Mouse (Mus musculus): Measurements from ENCODE around the gene Mreg. TPM values are rescaled to one million over a fixed set of nuclear protein-coding genes. Genes with fewer than 3 reads are reported as not detected.

Gene Mreg
- polyA plus RNA-seq, 1 experiment from 2014 or later: 1.8 TPM

- no peak for TF ChIP-seq CTCF (IDR thresholded peaks at IDR 0.05; ENCODE audit: low read depth)
- H3K9me3 ChIP-seq (ENCODE audit: low read depth, low read length): no peaks in the 10 kb centered on the region
- WGBS: 48% methylated on average over 6 of the region's 6 CpGs
- no peak overlapping the region for H3K9ac ChIP-seq
- no peak overlapping the region for H3K27ac ChIP-seq (ENCODE audit: low read depth)
- H3K4me2 ChIP-seq: no peak overlapping the region
- H3K4me3 ChIP-seq (ENCODE audit: low read depth, low read length): no peak overlapping the region
- no peaks in the 10 kb centered on the region for H3K36me3 ChIP-seq (ENCODE audit: insufficient read depth)
- DNase-seq (no peak), ATAC-seq (ENCODE audit: insufficient read depth) (no peak)
- no peaks in the 10 kb centered on the region for H3K4me1 ChIP-seq (ENCODE audit: insufficient read depth)
- H3K27me3 ChIP-seq (ENCODE audit: insufficient read depth, low read length): no peaks in the 10 kb centered on the region
Observed at GRCm38 (mm10) chr1:72176239-72176638, 35.9 kb downstream of the Mreg start.

DNA sequence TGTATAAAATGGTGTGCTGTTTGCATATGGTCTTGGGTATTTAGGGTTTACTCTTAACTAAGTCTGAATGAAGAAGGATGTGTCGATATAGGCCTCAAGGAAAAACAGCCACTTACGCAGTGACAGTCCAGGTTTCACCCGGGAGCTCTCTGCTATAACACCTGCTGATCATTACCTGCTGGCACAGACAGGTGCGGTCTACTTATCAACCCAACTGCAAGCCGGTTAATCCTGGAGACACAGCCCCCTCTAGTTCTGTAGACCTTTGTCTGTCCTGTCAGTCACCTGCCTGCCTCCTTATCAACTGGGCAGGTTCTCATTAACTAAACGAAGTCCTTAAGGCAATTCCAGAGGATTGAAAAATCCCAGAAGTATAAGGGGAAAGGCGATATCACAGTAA, 37.9 kb downstream of the Mreg start:
- no peak overlapping the region for H3K27ac ChIP-seq (ENCODE audit: low read depth)
- H3K9ac ChIP-seq: no peak overlapping the region
- WGBS: 63% methylated on average over 7 of the region's 7 CpGs
- ATAC-seq (ENCODE audit: insufficient read depth) (no peak), DNase-seq (no peak)
- no peak overlapping the region for H3K4me3 ChIP-seq (ENCODE audit: low read depth, low read length)
- no peaks in the 10 kb centered on the region for H3K4me1 ChIP-seq (ENCODE audit: insufficient read depth)
- no peaks in the 10 kb centered on the region for H3K9me3 ChIP-seq (ENCODE audit: low read depth, low read length)
- no peaks in the 10 kb centered on the region for H3K27me3 ChIP-seq (ENCODE audit: insufficient read depth, low read length)
- TF ChIP-seq CTCF (IDR thresholded peaks at IDR 0.05; ENCODE audit: low read depth): no peak
- H3K4me2 ChIP-seq: no peak overlapping the region
- no peaks in the 10 kb centered on the region for H3K36me3 ChIP-seq (ENCODE audit: insufficient read depth)

GRCm38 (mm10) chr1:72173402-72174051, 38.6 kb downstream of the Mreg start:
- Histone ChIP-seq H3K27me3 (ENCODE audit: insufficient read depth, low read length) (no peaks in the 10 kb centered on the region), H3K4me1 (ENCODE audit: insufficient read depth) (no peaks in the 10 kb centered on the region), H3K9me3 (ENCODE audit: low read depth, low read length) (no peaks in the 10 kb centered on the region), H3K4me3 (ENCODE audit: low read depth, low read length) (no peak overlapping the region), H3K9ac (no peak overlapping the region), H3K36me3 (ENCODE audit: insufficient read depth) (no peaks in the 10 kb centered on the region), H3K27ac (ENCODE audit: low read depth) (no peak overlapping the region), H3K4me2 (no peak overlapping the region)
- TF ChIP-seq CTCF (IDR thresholded peaks at IDR 0.05; ENCODE audit: low read depth): no peak
- no peak for ATAC-seq (ENCODE audit: insufficient read depth)
- WGBS: 19% methylated on average over 8 of the region's 8 CpGs
- no peak for DNase-seq

DNA sequence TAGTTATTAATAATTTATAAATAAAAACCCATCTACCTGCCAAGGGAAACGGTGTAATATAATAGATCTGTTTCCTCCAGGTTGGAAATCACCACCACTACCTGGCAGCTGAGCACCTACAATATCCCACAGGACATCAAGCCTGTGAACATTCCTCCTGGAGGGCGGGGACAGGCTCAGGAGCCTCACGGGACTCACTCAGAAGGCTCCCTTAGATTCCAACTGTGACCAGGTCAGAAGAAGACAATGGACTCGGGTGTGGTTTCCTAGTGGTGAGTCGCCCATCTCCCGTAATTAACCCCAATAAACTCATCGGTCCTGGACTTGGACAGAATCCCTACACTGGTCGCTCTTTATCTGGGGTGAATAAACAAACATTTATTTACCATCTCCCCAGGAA, 39.3 kb downstream of the Mreg start:
- no peak for TF ChIP-seq CTCF (IDR thresholded peaks at IDR 0.05; ENCODE audit: low read depth)
- DNase-seq (no peak), ATAC-seq (ENCODE audit: insufficient read depth) (no peak)
- no peaks in the 10 kb centered on the region for H3K9me3 ChIP-seq (ENCODE audit: low read depth, low read length)
- H3K4me1 ChIP-seq (ENCODE audit: insufficient read depth): no peaks in the 10 kb centered on the region
- no peak overlapping the region for H3K4me2 ChIP-seq
- no peaks in the 10 kb centered on the region for H3K36me3 ChIP-seq (ENCODE audit: insufficient read depth)
- no peak overlapping the region for H3K4me3 ChIP-seq (ENCODE audit: low read depth, low read length)
- no peaks in the 10 kb centered on the region for H3K27me3 ChIP-seq (ENCODE audit: insufficient read depth, low read length)
- H3K27ac ChIP-seq (ENCODE audit: low read depth): no peak overlapping the region
- H3K9ac ChIP-seq: no peak overlapping the region
- WGBS: 69% methylated on average over 8 of the region's 8 CpGs

- no peaks in the 10 kb centered on the region for H3K4me1 ChIP-seq (ENCODE audit: insufficient read depth)
- H3K9me3 ChIP-seq (ENCODE audit: low read depth, low read length): no peaks in the 10 kb centered on the region
- TF ChIP-seq CTCF (IDR thresholded peaks at IDR 0.05; ENCODE audit: low read depth): no peak
- H3K9ac ChIP-seq: no peak overlapping the region
- H3K36me3 ChIP-seq (ENCODE audit: insufficient read depth): no peaks in the 10 kb centered on the region
- no peak overlapping the region for H3K4me2 ChIP-seq
- 61% methylated on average over 13 of the region's 13 CpGs for WGBS
- ATAC-seq (ENCODE audit: insufficient read depth) (no peak), DNase-seq (no peak)
- no peak overlapping the region for H3K4me3 ChIP-seq (ENCODE audit: low read depth, low read length)
- no peak overlapping the region for H3K27ac ChIP-seq (ENCODE audit: low read depth)
- no peaks in the 10 kb centered on the region for H3K27me3 ChIP-seq (ENCODE audit: insufficient read depth, low read length)
Observed at GRCm38 (mm10) chr1:72171001-72171860, 40.9 kb downstream of the Mreg start.

DNA sequence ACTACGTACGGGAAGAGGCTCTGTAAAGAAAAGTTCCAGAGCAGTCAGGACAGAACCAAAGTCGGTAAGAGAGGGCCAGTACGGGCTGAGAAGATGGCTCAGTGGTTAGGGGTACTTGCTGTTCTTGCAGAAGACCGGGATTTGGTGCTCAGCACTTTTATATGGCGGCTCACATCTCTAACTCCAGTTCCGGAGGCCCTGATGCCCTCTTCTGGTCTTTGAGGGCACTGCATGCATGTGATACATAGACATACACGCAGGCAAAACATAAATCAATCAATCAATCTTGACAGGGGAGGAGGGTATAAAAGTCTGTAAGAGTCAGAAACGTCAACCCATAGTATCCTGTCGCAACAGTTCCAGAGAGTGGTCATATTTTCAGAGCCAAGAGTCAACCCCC, 45.1 kb downstream of the Mreg start:
- no peak for ATAC-seq (ENCODE audit: insufficient read depth)

DNA sequence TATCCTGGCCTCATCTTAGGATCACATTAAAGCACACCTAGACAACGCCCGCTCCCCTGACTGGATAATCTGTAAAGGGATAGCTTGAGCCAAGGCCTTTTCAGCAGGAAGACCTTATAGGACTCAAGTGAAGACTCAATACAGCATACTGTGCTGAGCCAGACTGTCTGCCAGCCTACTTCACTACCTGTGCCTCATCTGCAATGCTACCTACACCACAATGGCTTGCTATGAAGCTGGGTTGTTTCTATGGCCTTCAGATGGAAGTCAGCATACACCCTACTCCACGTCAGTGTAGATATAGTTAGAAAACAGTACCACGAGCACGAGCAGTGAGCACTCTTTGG, 45.7 kb downstream of the Mreg start:
- no peak overlapping the region for H3K4me3 ChIP-seq (ENCODE audit: low read depth, low read length)
- H3K9ac ChIP-seq: no peak overlapping the region
- TF ChIP-seq CTCF (IDR thresholded peaks at IDR 0.05; ENCODE audit: low read depth): no peak
- no peaks in the 10 kb centered on the region for H3K27me3 ChIP-seq (ENCODE audit: insufficient read depth, low read length)
- DNase-seq (no peak), ATAC-seq (ENCODE audit: insufficient read depth) (no peak)
- H3K9me3 ChIP-seq (ENCODE audit: low read depth, low read length): no peaks in the 10 kb centered on the region
- no peaks in the 10 kb centered on the region for H3K36me3 ChIP-seq (ENCODE audit: insufficient read depth)
- H3K4me1 ChIP-seq (ENCODE audit: insufficient read depth): no peaks in the 10 kb centered on the region
- H3K4me2 ChIP-seq: no peak overlapping the region
- 95% methylated on average over 5 of the region's 5 CpGs for WGBS
- H3K27ac ChIP-seq (ENCODE audit: low read depth): no peak overlapping the region

More for the DNA sequence above, 45.1 kb downstream of the Mreg start:
- no peak overlapping the region for H3K9ac ChIP-seq
- WGBS: 90% methylated on average over 10 of the region's 10 CpGs
- no peak for TF ChIP-seq CTCF (IDR thresholded peaks at IDR 0.05; ENCODE audit: low read depth)
- H3K27ac ChIP-seq (ENCODE audit: low read depth): no peak overlapping the region
- H3K27me3 ChIP-seq (ENCODE audit: insufficient read depth, low read length): no peaks in the 10 kb centered on the region
- no peak overlapping the region for H3K4me3 ChIP-seq (ENCODE audit: low read depth, low read length)
- no peaks in the 10 kb centered on the region for H3K36me3 ChIP-seq (ENCODE audit: insufficient read depth)
- DNase-seq: no peak
- no peaks in the 10 kb centered on the region for H3K4me1 ChIP-seq (ENCODE audit: insufficient read depth)
- H3K9me3 ChIP-seq (ENCODE audit: low read depth, low read length): no peaks in the 10 kb centered on the region
- H3K4me2 ChIP-seq: no peak overlapping the region

Measured in lung, embryonic 14.5 days (tissue).